Mouse (Mus musculus) adrenal gland, adult 8-10 months (tissue): ENCODE results near the gene Gm45711. TPM values are rescaled to one million over a fixed set of nuclear protein-coding genes. Genes with fewer than 3 reads are reported as not detected.
"Not testable (repeated sequence)": the region's sequence is repeated elsewhere in the genome, so short reads cannot be mapped to it uniquely, and the experiment has no call there.

Experiments used
- DNase-seq: peaks from one replicate; pipeline ENCODE4 v3.0.0; 2022
- total RNA-seq, 4 experiments: library from RNA; stranded (reverse); gene quantifications; 2 replicates each; pipeline ENCODE4 v1.2.4; 2022

The Gm45711 gene
- under 1 TPM in 2 of 4 experiments, not detected in 2; 0.24 to 0.43 TPM for total RNA-seq

- DNase-seq, result peak; percentile 90
Measured at GRCm38 (mm10) chr8:104309441-104310155, at the start of gene Gm45711, which contains the start of gene Cmtm1. Gene Gm45711, minus strand, starts transcription at chr8:104310081. Gene Cmtm1, minus strand, starts transcription at chr8:104310145.

- no peak for DNase-seq
Measured at GRCm38 (mm10) chr8:104358637-104359036, 48.8 kb upstream of the Gm45711 start.

- no peak for DNase-seq
Measured at GRCm38 (mm10) chr8:104354504-104354903, 44.6 kb upstream of the Gm45711 start.

- DNase-seq, result no peak
Measured at GRCm38 (mm10) chr8:104353186-104353585, 43.3 kb upstream of the Gm45711 start.

GRCm38 (mm10) chr8:104350047-104350446 lies 40.2 kb upstream of the Gm45711 start:
- no peak for DNase-seq

GRCm38 (mm10) chr8:104348971-104349370 lies 39.1 kb upstream of the Gm45711 start:
- no peak for DNase-seq

- no peak for DNase-seq
Measured at GRCm38 (mm10) chr8:104346706-104347105, 36.8 kb upstream of the Gm45711 start.

- DNase-seq, result no peak
Measured at GRCm38 (mm10) chr8:104344622-104345021, 34.7 kb upstream of the Gm45711 start.

GRCm38 (mm10) chr8:104343957-104344356 lies 34.1 kb upstream of the Gm45711 start:
- peak; percentile 80 for DNase-seq

- no peak for DNase-seq
Measured at GRCm38 (mm10) chr8:104342426-104342825, 32.5 kb upstream of the Gm45711 start.

- no peak for DNase-seq
Measured at GRCm38 (mm10) chr8:104341678-104342077, 31.8 kb upstream of the Gm45711 start.

GRCm38 (mm10) chr8:104341106-104341561 lies 31.3 kb upstream of the Gm45711 start:
- DNase-seq, result peak; percentile 73

GRCm38 (mm10) chr8:104340233-104341105 lies 30.6 kb upstream of the Gm45711 start:
- peak; percentile 80 for DNase-seq

- no peak for DNase-seq
Measured at GRCm38 (mm10) chr8:104339983-104340232, 30.0 kb upstream of the Gm45711 start.

- DNase-seq, result no peak
Measured at GRCm38 (mm10) chr8:104339229-104339982, 29.5 kb upstream of the Gm45711 start, which contains the start of gene Cmtm3. Gene Cmtm3, plus strand, starts transcription at chr8:104339410.

- no peak for DNase-seq
Measured at GRCm38 (mm10) chr8:104337890-104338289, 28.0 kb upstream of the Gm45711 start.

- DNase-seq, result no peak
Measured at GRCm38 (mm10) chr8:104336806-104337205, 26.9 kb upstream of the Gm45711 start.

- no peak for DNase-seq
Measured at GRCm38 (mm10) chr8:104334196-104334595, 24.3 kb upstream of the Gm45711 start.

GRCm38 (mm10) chr8:104333786-104334185 lies 23.9 kb upstream of the Gm45711 start:
- no peak for DNase-seq

GRCm38 (mm10) chr8:104332665-104333631 lies 23.1 kb upstream of the Gm45711 start:
- no peak for DNase-seq

- not testable (repeated sequence) for DNase-seq
Measured at GRCm38 (mm10) chr8:104321930-104322329, 12.0 kb upstream of the Gm45711 start, which contains the start of gene Cmtm2b. Gene Cmtm2b, plus strand, starts transcription at chr8:104322230.
